Mouse (Mus musculus): ENCODE measurements around the gene Gm5483.
"Not testable (repeated sequence)": the region's sequence is repeated elsewhere in the genome, so short reads cannot be mapped to it uniquely, and the experiment has no call there.

Gm5483 gene

GRCm38 (mm10) chr16:36183912-36184311, at the start of gene Gm5483:
Gm5483 (plus strand) TSS chr16:36184212.
- not testable (repeated sequence) for DNase-seq (ENCODE audit: low spot score in 2 of 2)

DNA sequence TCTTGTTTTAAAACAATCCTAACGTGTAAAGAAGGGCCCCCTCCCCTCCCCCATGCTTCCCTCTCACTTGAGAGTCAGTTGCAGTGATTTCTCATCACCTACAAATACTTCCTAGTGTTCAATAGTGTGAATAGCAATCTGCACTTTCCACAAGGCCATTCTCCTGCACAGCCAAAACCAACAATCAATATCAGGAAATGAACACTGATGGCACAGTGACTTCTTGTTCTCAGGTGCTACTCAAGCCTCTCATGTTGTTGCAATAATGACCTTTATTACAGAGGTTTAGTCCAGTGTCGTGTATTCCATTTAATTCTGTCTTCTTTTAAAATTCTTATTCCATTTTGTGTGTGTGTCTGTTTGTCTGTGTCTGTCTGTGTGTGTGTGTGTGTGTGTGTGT, 45.8 kb upstream of the Gm5483 start:
- DNase-seq (ENCODE audit: low spot score in 2 of 2): no peak

GRCm38 (mm10) chr16:36156402-36156975, 27.5 kb upstream of the Gm5483 start, which contains the start of gene Stfa2l1:
Stfa2l1 (plus strand) TSS chr16:36156811.
- no peak for DNase-seq (ENCODE audit: low spot score in 2 of 2)

DNA sequence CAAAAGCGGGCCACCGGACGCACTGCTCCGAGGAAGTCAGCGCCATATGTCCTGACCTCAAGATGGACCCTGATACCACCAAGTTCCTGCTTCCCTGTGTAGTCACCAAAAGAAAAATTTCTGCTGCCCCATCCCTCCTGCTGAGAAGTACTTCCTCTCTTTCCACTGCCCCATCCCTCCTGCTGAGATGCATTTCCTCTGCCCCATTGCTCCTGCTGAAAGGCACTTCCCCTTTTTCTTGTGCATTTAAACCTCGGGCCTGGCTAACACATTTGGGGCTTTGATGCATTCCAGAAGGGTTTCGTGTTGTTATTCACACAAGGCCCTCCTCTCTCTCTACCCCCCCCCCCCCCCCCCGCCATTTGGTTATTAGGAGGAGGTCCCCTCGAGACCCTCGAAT, 16.2 kb upstream of the Gm5483 start:
- not testable (repeated sequence) for DNase-seq (ENCODE audit: low spot score in 2 of 2)

- no peak for DNase-seq (ENCODE audit: low spot score in 2 of 2)
Observed at GRCm38 (mm10) chr16:36176108-36176507, 7.9 kb upstream of the Gm5483 start.

DNA sequence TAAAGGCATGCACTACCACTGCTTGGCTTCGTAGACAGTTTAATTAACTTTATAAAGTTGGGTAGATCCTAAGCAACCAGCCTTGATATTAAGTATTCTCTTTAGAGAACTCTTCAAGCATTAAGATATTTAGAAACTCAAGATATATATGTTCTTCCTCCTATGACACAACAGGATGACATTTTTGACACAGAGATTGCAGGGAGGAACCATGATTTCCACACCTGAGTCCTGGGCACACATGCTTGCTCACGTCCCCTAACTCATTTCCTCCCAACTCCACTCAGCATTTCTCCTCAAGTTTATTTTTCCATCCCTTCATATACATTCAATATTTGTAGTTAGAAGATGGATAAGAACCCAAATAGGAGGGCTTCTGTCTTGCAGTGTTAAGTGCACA, 4.1 kb upstream of the Gm5483 start:
- DNase-seq (ENCODE audit: low spot score in 2 of 2): no peak

- DNase-seq (ENCODE audit: low spot score in 2 of 2): no peak
Observed at GRCm38 (mm10) chr16:36199226-36199625, 15.2 kb downstream of the Gm5483 start.

DNA sequence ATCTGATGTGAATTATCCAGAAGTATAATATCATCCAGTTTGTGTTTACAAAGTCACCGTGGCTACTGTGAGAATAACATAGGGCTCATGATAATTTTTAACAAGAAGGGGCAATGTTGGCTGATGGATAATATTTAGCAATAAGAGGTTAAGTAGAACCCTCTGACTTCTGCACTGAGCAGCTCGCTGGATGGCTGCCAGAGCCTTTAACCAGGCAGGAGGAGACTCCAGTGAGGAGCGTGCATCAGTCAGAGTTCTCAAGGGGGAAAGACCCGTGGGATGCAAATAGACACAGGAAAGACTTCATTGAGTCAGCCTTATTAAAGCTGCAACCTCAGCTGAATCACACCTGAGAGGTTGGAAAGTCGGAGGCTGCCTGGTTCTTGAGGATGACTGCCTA, 19.8 kb downstream of the Gm5483 start:
- no peak for DNase-seq (ENCODE audit: low spot score in 2 of 2)

- DNase-seq (ENCODE audit: low spot score in 2 of 2): not testable (repeated sequence)
Observed at GRCm38 (mm10) chr16:36205684-36206083, 21.7 kb downstream of the Gm5483 start.

DNA sequence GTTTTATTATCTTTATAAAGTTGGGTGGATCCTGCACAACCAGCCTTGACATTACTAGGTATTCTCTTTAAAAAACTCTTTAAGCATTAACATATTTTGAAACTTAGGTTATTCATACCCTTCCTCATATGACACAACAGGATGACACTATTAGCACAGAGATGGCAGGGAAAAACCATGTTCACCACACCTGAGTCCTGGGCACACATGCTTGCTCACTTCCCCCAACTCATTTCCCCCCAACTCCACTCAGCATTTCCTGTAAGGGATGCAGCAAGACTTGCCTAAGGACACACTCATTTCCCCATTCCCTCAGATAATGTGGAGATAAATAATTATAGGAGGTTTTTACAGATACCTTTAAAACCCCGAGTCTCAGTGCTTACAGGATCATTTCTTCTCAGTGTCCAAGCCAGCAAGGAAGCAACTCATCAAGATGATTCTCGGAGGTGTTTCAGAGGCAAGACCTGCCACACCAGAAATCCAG, 26.0 kb downstream of the Gm5483 start, which contains the start of gene Gm5416:
Gm5416 (plus strand) TSS at position 437 of the 487 bp plus-strand sequence.
- no peak for DNase-seq (ENCODE audit: low spot score in 2 of 2)

DNA sequence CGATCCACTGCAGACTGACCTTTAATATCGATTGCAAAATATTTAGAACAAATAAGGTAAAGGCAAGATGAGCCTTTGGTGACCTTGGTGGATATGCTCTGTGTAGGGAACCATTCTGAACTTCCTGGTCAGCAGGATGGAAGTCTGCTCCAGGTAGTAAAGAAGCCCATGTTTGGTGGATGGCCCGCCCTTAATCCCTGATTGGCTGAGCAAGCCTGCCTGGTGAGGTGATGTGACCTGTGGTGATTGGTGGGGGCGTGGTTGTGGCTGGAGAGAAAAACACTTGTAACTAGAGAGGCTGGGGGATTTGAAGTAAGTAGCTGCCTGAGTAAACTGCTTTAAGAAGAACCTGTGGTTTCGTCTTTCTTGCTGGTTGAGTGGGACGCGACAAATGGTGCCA, 37.2 kb downstream of the Gm5483 start, which contains the start of gene 2010005H15Rik:
2010005H15Rik (plus strand) TSS at position 301 of the 400 bp plus-strand sequence.
- DNase-seq (ENCODE audit: low spot score in 2 of 2): not testable (repeated sequence)

Measured in spleen, postnatal 14 days (tissue).